In genomic region chr9:47313433-47313832, GRCm38 (mm10) we compare ENCODE assay signal across 18 mouse cellular contexts.
A peak's percentile ranks its signal among the peaks of the same experiment; 100 is the strongest.
DNase-seq lines count a peak whose midpoint lies in the region; ATAC-seq and TF ChIP-seq lines count a peak whose summit lies in the region.
"Had no signal": no experiment of that assay in that cellular context is flagged by ENCODE, and none has a peak within 500 bp of the region (broad histone marks: within the 10 kb centered on the region; RNA-seq: fewer than 3 reads in every experiment).

No protein-coding gene starts in this region.

- ATAC-seq in lung, embryonic 14.5 days (ENCODE audit: insufficient read depth): no peak
- ATAC-seq: forebrain, postnatal 0 days had no signal

- no peaks in the 10 kb centered on the region for H3K9me3 ChIP-seq in lung, embryonic 14.5 days (ENCODE audit: low read depth, low read length)
- H3K9me3 ChIP-seq: embryonic facial prominence, embryonic 12.5 days; heart, embryonic 15.5 days had no signal

- no peak overlapping the region for H3K4me2 ChIP-seq in lung, embryonic 14.5 days
- H3K4me2 ChIP-seq: embryonic facial prominence, embryonic 12.5 days; heart, embryonic 11.5 days; heart, embryonic 15.5 days had no signal

- 0 out of 2 replicates have a peak, but pooled peaks cover 3% of the 10 kb centered on the region for H3K4me1 ChIP-seq in lung, embryonic 14.5 days (ENCODE audit: insufficient read depth)
- H3K4me1 ChIP-seq: embryonic facial prominence, embryonic 12.5 days had no signal

- no peak overlapping the region for H3K4me3 ChIP-seq in lung, embryonic 14.5 days (ENCODE audit: low read depth, low read length)
- H3K4me3 ChIP-seq: embryonic facial prominence, embryonic 12.5 days; heart, adult 2 months; heart, embryonic 15.5 days had no signal

- WGBS in lung, embryonic 14.5 days: 32% methylated on average over 4 of the region's 4 CpGs

- no peaks in the 10 kb centered on the region for H3K36me3 ChIP-seq in lung, embryonic 14.5 days (ENCODE audit: insufficient read depth)
- H3K36me3 ChIP-seq: embryonic facial prominence, embryonic 12.5 days; heart, embryonic 15.5 days had no signal

- H3K27me3 ChIP-seq in lung, embryonic 14.5 days (ENCODE audit: insufficient read depth, low read length): no peaks in the 10 kb centered on the region
- H3K27me3 ChIP-seq: embryonic facial prominence, embryonic 12.5 days had no signal

- no peak for TF ChIP-seq POLR2A in brain, embryonic 14.5 days (IDR thresholded peaks at IDR 0.05; ENCODE audit: borderline replicate concordance, extremely low read depth, insufficient read depth, insufficient read length, poor library complexity, severe bottlenecking)

- H3K27ac ChIP-seq in lung, embryonic 14.5 days (ENCODE audit: low read depth): peak overlapping the region; percentile 70; the same call in 1 of the 2 replicates
- H3K27ac ChIP-seq: embryonic facial prominence, embryonic 12.5 days; heart, adult 2 months; heart, embryonic 15.5 days had no signal

- TF ChIP-seq CTCF in brain, embryonic 14.5 days (IDR thresholded peaks at IDR 0.05; ENCODE audit: borderline replicate concordance, extremely low read depth, insufficient read depth, insufficient read length): no peak
- no peak; the same call in 1 of the 2 replicates for TF ChIP-seq CTCF in lung, embryonic 14.5 days (IDR thresholded peaks at IDR 0.05; ENCODE audit: low read depth)

- DNase-seq in brain, embryonic 14.5 days (ENCODE audit: low read depth): peak; percentile 23
- DNase-seq in lung, embryonic 14.5 days: peak; percentile 60
- peak; percentile 51 for DNase-seq in lung, postnatal 10 days
- DNase-seq in lung, postnatal 4 days: peak; percentile 49 to 57
- no peak for DNase-seq in kidney, postnatal 14 days
- no peak for DNase-seq in left cerebral cortex, adult 9 months (ENCODE audit: low spot score in 2 of 2)
- DNase-seq in ovary, adult 18-20 months (ENCODE audit: low spot score): no peak
- DNase-seq: adrenal gland, postnatal 10 days; cerebellum, adult 11-12 months; cerebellum, adult 9-10 months; cerebellum, postnatal 25 days; forebrain, postnatal 0 days; gastrocnemius, postnatal 14 days; heart, adult 2 months; heart, postnatal 14 days had no signal

- H3K9ac ChIP-seq in lung, embryonic 14.5 days: no peak overlapping the region
- H3K9ac ChIP-seq: embryonic facial prominence, embryonic 12.5 days; forebrain, postnatal 0 days; heart, embryonic 15.5 days had no signal

Comparison
In these comparisons a context has a peak if more than half of its experiments do, and no peak if none do; other contexts are left out.
1. DNase-seq: peak in brain, embryonic 14.5 days (single experiment), lung, embryonic 14.5 days (single experiment), lung, postnatal 10 days (single experiment) and lung, postnatal 4 days (2 of 2); none in kidney, postnatal 14 days (single experiment), left cerebral cortex, adult 9 months (0 of 2) and ovary, adult 18-20 months (single experiment).